In genomic region chr5:131490811-131491210, GRCm38 (mm10) we compare ENCODE assay signal across 27 mouse cellular contexts.
"Had no signal": no experiment of that assay in that cellular context is flagged by ENCODE, and none has a peak within 500 bp of the region (broad histone marks: within the 10 kb centered on the region; RNA-seq: fewer than 3 reads in every experiment).

No protein-coding gene starts in this region.

- H3K27me3 ChIP-seq: heart, embryonic 13.5 days; heart, embryonic 15.5 days; hindbrain, embryonic 13.5 days; hindbrain, embryonic 15.5 days; kidney, embryonic 15.5 days; limb, embryonic 13.5 days; limb, embryonic 15.5 days; liver, embryonic 12.5 days had no signal

- H3K27ac ChIP-seq: gastrocnemius, adult 2 months; heart, adult 2 months; heart, embryonic 13.5 days; heart, embryonic 15.5 days; hindbrain, embryonic 13.5 days; hindbrain, embryonic 15.5 days; hindbrain, postnatal 0 days; kidney, embryonic 15.5 days; kidney, postnatal 0 days; limb, embryonic 13.5 days; limb, embryonic 15.5 days; liver, embryonic 12.5 days; liver, embryonic 14.5 days had no signal

- H3K4me1 ChIP-seq: liver, embryonic 12.5 days had no signal

- ATAC-seq: hindbrain, postnatal 0 days; intestine, embryonic 16.5 days; liver, embryonic 12.5 days had no signal

- H3K9me3 ChIP-seq: heart, embryonic 15.5 days; hindbrain, embryonic 13.5 days; hindbrain, embryonic 15.5 days; limb, embryonic 15.5 days; liver, embryonic 12.5 days had no signal

- H3K4me3 ChIP-seq: gastrocnemius, adult 2 months; heart, adult 2 months; heart, embryonic 13.5 days; heart, embryonic 15.5 days; hindbrain, embryonic 13.5 days; hindbrain, embryonic 15.5 days; kidney, embryonic 15.5 days; limb, embryonic 13.5 days; limb, embryonic 15.5 days; liver, embryonic 12.5 days had no signal

- H3K9ac ChIP-seq: heart, embryonic 13.5 days; heart, embryonic 15.5 days; hindbrain, embryonic 13.5 days; hindbrain, embryonic 15.5 days; kidney, embryonic 15.5 days; limb, embryonic 13.5 days; limb, embryonic 15.5 days; liver, embryonic 12.5 days; liver, embryonic 14.5 days had no signal

- DNase-seq: gastrocnemius, adult 2 months; gastrocnemius, postnatal 10 days; gastrocnemius, postnatal 25 days; heart, adult 11 months; heart, adult 2 months; heart, postnatal 14 days; heart, postnatal 36 days; kidney, adult 11 months; kidney, adult 2 months; kidney, adult 9 months; kidney, postnatal 14 days; kidney, postnatal 36 days; layer of hippocampus, adult 9-11 months; layer of hippocampus, postnatal 36 days; left cerebral cortex, postnatal 4 days had no signal

- H3K36me3 ChIP-seq: heart, embryonic 15.5 days; hindbrain, embryonic 13.5 days; hindbrain, embryonic 15.5 days; kidney, embryonic 15.5 days; liver, embryonic 12.5 days had no signal
